ENCODE assay signal across 13 mouse cellular contexts in the genomic region with DNA sequence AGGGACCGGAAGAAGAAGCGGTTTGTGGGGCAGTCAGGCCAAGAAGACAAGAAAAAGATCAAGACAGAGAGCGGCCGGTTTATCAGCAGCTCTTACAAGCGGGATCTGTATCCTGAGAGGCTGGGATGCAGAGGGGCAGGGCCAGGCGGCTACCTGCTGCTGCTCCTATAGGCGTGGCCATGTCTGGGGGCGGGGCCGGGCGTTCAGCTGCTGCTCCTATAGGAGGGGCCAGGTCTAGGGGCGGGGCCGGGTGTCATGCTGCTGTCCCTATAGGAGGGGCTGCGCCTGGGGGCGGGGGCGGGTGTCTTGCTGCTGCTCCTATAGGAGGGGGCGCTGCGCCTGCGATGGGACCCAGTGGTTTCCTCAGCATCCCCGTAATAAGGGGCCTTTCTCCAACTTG. TPM values are rescaled to one million over a fixed set of nuclear protein-coding genes. Genes with fewer than 3 reads are reported as not detected.
DNase-seq lines count a peak whose midpoint lies in the region; ATAC-seq and TF ChIP-seq lines count a peak whose summit lies in the region.
"Had no signal": no experiment of that assay in that cellular context is flagged by ENCODE, and none has a peak within 500 bp of the region (broad histone marks: within the 10 kb centered on the region; RNA-seq: fewer than 3 reads in every experiment).

No protein-coding gene starts in this region.

- DNase-seq in heart, embryonic 10.5 days (ENCODE audit: low spot score), result peak; percentile 88
- peak; percentile 45 for DNase-seq in CD4-positive helper T cell, adult 2 months (ENCODE audit: low read depth, low spot score)
- DNase-seq in embryo, embryonic 10.5 days (ENCODE audit: low spot score), result peak; percentile 68
- peak; percentile 74 for DNase-seq in liver, postnatal 0 days
- DNase-seq in right cerebral cortex, adult 2 months (ENCODE audit: low spot score in 2 of 2), result no peak
- no peak for DNase-seq in midbrain, postnatal 0 days (ENCODE audit: low spot score)
- no peak for DNase-seq in left cerebral cortex, postnatal 36 days (ENCODE audit: low spot score in 2 of 2)
- DNase-seq: cerebellum, postnatal 10 days; right cerebral cortex, adult 18-20 months had no signal

- no peaks in the 10 kb centered on the region for H3K9me3 ChIP-seq in heart, embryonic 10.5 days
- no peaks in the 10 kb centered on the region for H3K9me3 ChIP-seq in heart, embryonic 11.5 days (replicated peaks; ENCODE audit: control insufficient read depth, low read length)
- no peaks in the 10 kb centered on the region for H3K9me3 ChIP-seq in liver, postnatal 0 days (ENCODE audit: low read length)
- no peaks in the 10 kb centered on the region for H3K9me3 ChIP-seq in midbrain, postnatal 0 days (ENCODE audit: low read length)

- peaks cover 31% of the 10 kb centered on the region for H3K4me1 ChIP-seq in heart, embryonic 10.5 days
- peaks cover 7% of the 10 kb centered on the region; the same call in 1 of the 2 replicates for H3K4me1 ChIP-seq in heart, embryonic 11.5 days (ENCODE audit: control insufficient read depth, insufficient read depth, low read length)
- H3K4me1 ChIP-seq in liver, postnatal 0 days (ENCODE audit: insufficient read depth), result no peaks in the 10 kb centered on the region
- no peaks in the 10 kb centered on the region for H3K4me1 ChIP-seq in midbrain, postnatal 0 days (ENCODE audit: insufficient read depth, low read length)

- WGBS in heart, embryonic 10.5 days, result 29% methylated on average over 19 of the region's 19 CpGs
- WGBS in heart, embryonic 11.5 days (ENCODE audit: insufficient replicate concordance), result 27% methylated on average over 19 of the region's 19 CpGs
- WGBS in liver, postnatal 0 days (ENCODE audit: insufficient replicate concordance), result 70% methylated on average over 18 of the region's 19 CpGs
- WGBS in midbrain, postnatal 0 days, result 30% methylated on average over 19 of the region's 19 CpGs

- no peak for TF ChIP-seq EP300 in liver, postnatal 0 days (IDR thresholded peaks at IDR 0.05; ENCODE audit: low read depth)

- H3K4me2 ChIP-seq in heart, embryonic 11.5 days, result no peak overlapping the region
- H3K4me2 ChIP-seq in liver, postnatal 0 days (ENCODE audit: low read depth, low read length), result no peak overlapping the region
- H3K4me2 ChIP-seq in midbrain, postnatal 0 days (ENCODE audit: low read depth, low read length, poor library complexity, severe bottlenecking), result no peak overlapping the region

- no peak for TF ChIP-seq CTCF in liver, postnatal 0 days (IDR thresholded peaks at IDR 0.05; ENCODE audit: low read depth)
- TF ChIP-seq CTCF in midbrain, postnatal 0 days (IDR thresholded peaks at IDR 0.05), result no peak

- ATAC-seq in heart, embryonic 11.5 days (replicated peaks; ENCODE audit: insufficient number of reproducible peaks, low FRiP score, low TSS enrichment), result no peak
- peak; percentile 73 for ATAC-seq in liver, postnatal 0 days
- no peak for ATAC-seq in midbrain, postnatal 0 days (ENCODE audit: low FRiP score)
- ATAC-seq: Patski had no signal

- H3K27me3 ChIP-seq in heart, embryonic 10.5 days (ENCODE audit: insufficient read depth, poor library complexity, severe bottlenecking), result peaks cover 21% of the 10 kb centered on the region
- H3K27me3 ChIP-seq in heart, embryonic 11.5 days (ENCODE audit: control insufficient read depth, insufficient read depth, low read length), result peaks cover 4% of the 10 kb centered on the region
- H3K27me3 ChIP-seq in liver, postnatal 0 days (ENCODE audit: insufficient read depth, low read length), result 0 out of 2 replicates have a peak, but pooled peaks cover 3% of the 10 kb centered on the region
- no peaks in the 10 kb centered on the region for H3K27me3 ChIP-seq in midbrain, postnatal 0 days (ENCODE audit: insufficient read depth, low read length)
- H3K27me3 ChIP-seq: Patski had no signal

- H3K4me3 ChIP-seq in heart, embryonic 10.5 days, result no peak overlapping the region
- H3K4me3 ChIP-seq in heart, embryonic 11.5 days (ENCODE audit: low read depth, low read length), result no peak overlapping the region
- H3K4me3 ChIP-seq in liver, postnatal 0 days (ENCODE audit: low read depth, low read length), result no peak overlapping the region
- H3K4me3 ChIP-seq in midbrain, postnatal 0 days (ENCODE audit: low read depth, low read length), result no peak overlapping the region

- no peak overlapping the region for H3K9ac ChIP-seq in heart, embryonic 11.5 days (ENCODE audit: low read depth, low read length)
- H3K9ac ChIP-seq in liver, postnatal 0 days (replicated peaks), result no peak overlapping the region
- H3K9ac ChIP-seq in midbrain, postnatal 0 days (replicated peaks; ENCODE audit: low read length, poor library complexity, severe bottlenecking), result no peak overlapping the region

- peaks cover 74% of the 10 kb centered on the region for H3K36me3 ChIP-seq in heart, embryonic 10.5 days
- H3K36me3 ChIP-seq in heart, embryonic 11.5 days (ENCODE audit: control insufficient read depth, insufficient read depth, low read length), result peaks cover 19% of the 10 kb centered on the region
- peaks cover 58% of the 10 kb centered on the region for H3K36me3 ChIP-seq in liver, postnatal 0 days (replicated peaks; ENCODE audit: insufficient read depth, low read length)
- H3K36me3 ChIP-seq in midbrain, postnatal 0 days (ENCODE audit: insufficient read depth, low read length), result peaks cover 47% of the 10 kb centered on the region

- intact Hi-C loops in left cerebral cortex, postnatal 36 days (cut with DNase I), result loop anchor here (5.0 to 10.0 kb wide), 2 partner anchors 36 to 118 kb away; a partner anchor contains a TSS

- H3K27ac ChIP-seq in heart, embryonic 10.5 days, result no peak overlapping the region
- no peak overlapping the region for H3K27ac ChIP-seq in heart, embryonic 11.5 days (ENCODE audit: low read depth, low read length)
- no peak overlapping the region for H3K27ac ChIP-seq in liver, postnatal 0 days (ENCODE audit: low read depth)
- H3K27ac ChIP-seq in midbrain, postnatal 0 days (ENCODE audit: low read depth, low read length), result no peak overlapping the region

RNA-seq across cellular contexts. Expression of a gene that starts 7.6 kb away (rescaled TPM):
- polyA plus RNA-seq in heart, embryonic 10.5 days (2016; fragmentation: Nextera tagmentation; extraction: Ambion mirVana), result 0.39 TPM in 1 of 2 replicates, not detected in the other
- polyA plus RNA-seq in heart, embryonic 11.5 days (2014; fragmentation: Nextera tagmentation; extraction: Ambion mirVana), result not detected in 2 replicates
- not detected in 2 replicates for polyA plus RNA-seq in liver, postnatal 0 days (2015; fragmentation: Nextera tagmentation; extraction: Ambion mirVana)
- 0.38 and 0.60 TPM in 2 replicates for total RNA-seq in midbrain, postnatal 0 days (2014; rRNA removed)
- polyA plus RNA-seq in midbrain, postnatal 0 days (2015; fragmentation: Nextera tagmentation; extraction: Ambion mirVana), result 0.62 and 0.74 TPM in 2 replicates
- total RNA-seq in left cerebral cortex, postnatal 36 days (2021), result not detected
- total RNA-seq: liver, adult 2 months had no signal
- polyA plus RNA-seq: heart, embryonic 14.5 days; liver, adult 2 months had no signal

RNA-seq across cellular contexts. Expression of a gene that starts 13.9 kb away (rescaled TPM):
- 47.1 and 49.4 TPM in 2 replicates for polyA plus RNA-seq in heart, embryonic 10.5 days (2016; fragmentation: Nextera tagmentation; extraction: Ambion mirVana)
- polyA plus RNA-seq in heart, embryonic 11.5 days (2014; fragmentation: Nextera tagmentation; extraction: Ambion mirVana), result 22.2 and 23.5 TPM in 2 replicates
- polyA plus RNA-seq in liver, postnatal 0 days (2015; fragmentation: Nextera tagmentation; extraction: Ambion mirVana), result 14.0 and 15.1 TPM in 2 replicates
- 36.2 and 37.8 TPM in 2 replicates for total RNA-seq in midbrain, postnatal 0 days (2014; rRNA removed)
- polyA plus RNA-seq in midbrain, postnatal 0 days (2015; fragmentation: Nextera tagmentation; extraction: Ambion mirVana), result 31.7 and 32.6 TPM in 2 replicates
- total RNA-seq in left cerebral cortex, postnatal 36 days (2021), result 10 to 100 TPM; 36.9 to 43.1 TPM

RNA-seq across cellular contexts. Expression of a gene that starts 14.0 kb away (rescaled TPM):
- polyA plus RNA-seq in heart, embryonic 10.5 days (2016; fragmentation: Nextera tagmentation; extraction: Ambion mirVana), result 11.0 and 11.2 TPM in 2 replicates
- polyA plus RNA-seq in heart, embryonic 11.5 days (2014; fragmentation: Nextera tagmentation; extraction: Ambion mirVana), result 5.6 and 7.9 TPM in 2 replicates
- 3.1 and 3.4 TPM in 2 replicates for polyA plus RNA-seq in liver, postnatal 0 days (2015; fragmentation: Nextera tagmentation; extraction: Ambion mirVana)
- total RNA-seq in midbrain, postnatal 0 days (2014; rRNA removed), result 32.3 and 43.6 TPM in 2 replicates
- 31.4 and 33.9 TPM in 2 replicates for polyA plus RNA-seq in midbrain, postnatal 0 days (2015; fragmentation: Nextera tagmentation; extraction: Ambion mirVana)
- total RNA-seq in left cerebral cortex, postnatal 36 days (2021), result 10 to 100 TPM; 35.7 to 36.3 TPM

RNA-seq across cellular contexts. Expression of a gene that starts 22.2 kb away (rescaled TPM):
- polyA plus RNA-seq in heart, embryonic 10.5 days (2016; fragmentation: Nextera tagmentation; extraction: Ambion mirVana), result 0.16 and 0.60 TPM in 2 replicates
- 0.27 and 0.30 TPM in 2 replicates for polyA plus RNA-seq in heart, embryonic 11.5 days (2014; fragmentation: Nextera tagmentation; extraction: Ambion mirVana)
- 0.20 and 0.36 TPM in 2 replicates for polyA plus RNA-seq in liver, postnatal 0 days (2015; fragmentation: Nextera tagmentation; extraction: Ambion mirVana)
- 18.1 and 24.7 TPM in 2 replicates for total RNA-seq in midbrain, postnatal 0 days (2014; rRNA removed)
- 8.2 and 9.9 TPM in 2 replicates for polyA plus RNA-seq in midbrain, postnatal 0 days (2015; fragmentation: Nextera tagmentation; extraction: Ambion mirVana)
- total RNA-seq in left cerebral cortex, postnatal 36 days (2021), result 10 to 100 TPM; 90.0 to 92.7 TPM
- polyA plus RNA-seq: heart, embryonic 14.5 days had no signal

RNA-seq across cellular contexts. Expression of a gene that starts 37.6 kb away (rescaled TPM):
- polyA plus RNA-seq in heart, embryonic 10.5 days (2016; fragmentation: Nextera tagmentation; extraction: Ambion mirVana), result 0.15 and 0.24 TPM in 2 replicates
- 0.18 and 0.54 TPM in 2 replicates for polyA plus RNA-seq in heart, embryonic 11.5 days (2014; fragmentation: Nextera tagmentation; extraction: Ambion mirVana)
- 0.75 and 0.84 TPM in 2 replicates for polyA plus RNA-seq in liver, postnatal 0 days (2015; fragmentation: Nextera tagmentation; extraction: Ambion mirVana)
- total RNA-seq in midbrain, postnatal 0 days (2014; rRNA removed), result 0.94 and 1.3 TPM in 2 replicates
- 0.86 and 1.5 TPM in 2 replicates for polyA plus RNA-seq in midbrain, postnatal 0 days (2015; fragmentation: Nextera tagmentation; extraction: Ambion mirVana)
- total RNA-seq in left cerebral cortex, postnatal 36 days (2021), result 1 to 10 TPM in 1 of 2 experiments, under 1 TPM in 1; 0.81 to 1.1 TPM

Comparison
In these comparisons a context has a peak if more than half of its experiments do, and no peak if none do; other contexts are left out.
1. DNase-seq: peak in heart, embryonic 10.5 days (single experiment), CD4-positive helper T cell, adult 2 months (single experiment), embryo, embryonic 10.5 days (single experiment) and liver, postnatal 0 days (single experiment); none in right cerebral cortex, adult 2 months (0 of 2), midbrain, postnatal 0 days (single experiment) and left cerebral cortex, postnatal 36 days (0 of 2).